Mouse (Mus musculus) effector memory CD4-positive, alpha-beta T cell, adult 5 months (primary cell): ENCODE results near the gene Ipo4. TPM values are rescaled to one million over a fixed set of nuclear protein-coding genes. Genes with fewer than 3 reads are reported as not detected.

Experiments used
- polyA plus RNA-seq: library from polyadenylated mRNA; unstranded; fragments of 100-300 nt; shearing (Covaris generic); gene quantifications from one replicate; pipeline ENCODE4 v1.2.1, GENCODE M21; 2017

Gene Ipo4
- polyA plus RNA-seq = 64.4 TPM

DNA sequence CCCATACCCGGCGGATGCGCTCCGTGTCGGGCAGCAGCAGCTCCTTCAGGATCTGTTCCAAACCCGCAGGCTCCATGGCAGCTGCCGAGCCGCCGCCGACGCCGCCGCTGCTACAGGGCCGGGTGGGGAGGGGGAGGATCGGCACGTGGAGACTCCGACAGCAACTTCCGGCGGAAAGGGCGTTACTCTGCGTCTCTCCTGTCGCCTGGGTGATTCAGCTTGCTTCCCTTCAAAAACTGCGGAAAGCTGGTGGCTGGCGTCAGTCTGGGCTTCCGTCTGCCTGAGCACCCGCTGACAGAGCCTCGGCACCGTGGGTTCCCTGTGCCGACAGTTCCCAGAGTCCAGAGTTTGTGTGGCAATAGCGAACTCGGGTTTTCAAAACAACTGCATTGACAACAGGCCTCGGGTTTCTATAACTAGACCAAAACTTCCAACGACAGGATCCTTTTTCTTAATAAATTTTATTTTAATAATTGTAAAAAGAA, at the start of gene Ipo4:
Ipo4 (minus strand) TSS at position 435 of the 485 bp plus-strand sequence.

DNA sequence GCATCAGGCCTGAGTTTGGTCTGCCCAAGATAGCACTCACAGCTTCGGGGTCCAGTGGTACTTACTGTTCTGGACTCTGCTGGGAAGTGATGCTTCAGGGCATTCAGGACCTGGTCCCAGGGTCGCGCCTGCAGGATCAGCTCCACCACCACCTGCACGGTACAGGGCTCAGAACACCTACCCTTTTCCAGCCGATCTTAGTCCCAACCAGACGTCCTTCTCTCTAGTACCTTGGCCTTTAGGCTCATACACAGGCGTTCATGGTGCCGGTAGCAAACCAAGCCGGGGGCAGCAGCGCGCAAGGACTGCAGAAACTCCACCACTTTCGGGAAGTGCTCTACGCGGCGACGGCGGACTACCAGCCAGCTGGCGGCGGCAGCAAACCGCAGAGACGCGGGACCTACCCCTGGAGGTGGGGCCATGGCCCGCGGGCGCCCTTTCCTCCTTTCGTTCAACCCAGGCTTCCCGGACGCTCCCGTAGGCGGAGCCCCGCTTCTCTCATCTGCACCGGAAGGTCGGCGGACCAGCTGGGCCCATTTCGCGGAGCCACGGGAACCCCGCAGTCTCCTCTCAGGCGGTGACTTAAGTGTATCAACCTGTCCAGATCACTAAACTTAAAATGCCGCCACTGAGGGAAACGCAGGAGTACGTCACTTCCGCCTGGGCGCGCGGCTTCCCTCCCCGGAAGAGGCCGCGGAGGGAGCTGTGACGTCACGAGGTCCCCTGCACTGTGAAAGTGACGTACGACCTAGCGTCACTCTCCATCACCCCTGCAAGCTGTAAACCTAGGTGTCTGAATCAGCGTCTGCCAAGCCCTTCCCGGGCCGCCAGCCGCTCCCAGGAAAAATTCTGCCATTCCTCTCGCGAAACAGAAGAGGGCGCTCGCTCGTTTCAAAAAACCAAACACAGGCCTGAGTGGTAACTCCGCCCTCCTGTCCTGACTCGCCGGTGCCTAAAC, 45.7 kb upstream of the Ipo4 start, which contains the start of gene Tinf2:
Tinf2 (minus strand) TSS at position 661 of the 958 bp plus-strand sequence.

DNA sequence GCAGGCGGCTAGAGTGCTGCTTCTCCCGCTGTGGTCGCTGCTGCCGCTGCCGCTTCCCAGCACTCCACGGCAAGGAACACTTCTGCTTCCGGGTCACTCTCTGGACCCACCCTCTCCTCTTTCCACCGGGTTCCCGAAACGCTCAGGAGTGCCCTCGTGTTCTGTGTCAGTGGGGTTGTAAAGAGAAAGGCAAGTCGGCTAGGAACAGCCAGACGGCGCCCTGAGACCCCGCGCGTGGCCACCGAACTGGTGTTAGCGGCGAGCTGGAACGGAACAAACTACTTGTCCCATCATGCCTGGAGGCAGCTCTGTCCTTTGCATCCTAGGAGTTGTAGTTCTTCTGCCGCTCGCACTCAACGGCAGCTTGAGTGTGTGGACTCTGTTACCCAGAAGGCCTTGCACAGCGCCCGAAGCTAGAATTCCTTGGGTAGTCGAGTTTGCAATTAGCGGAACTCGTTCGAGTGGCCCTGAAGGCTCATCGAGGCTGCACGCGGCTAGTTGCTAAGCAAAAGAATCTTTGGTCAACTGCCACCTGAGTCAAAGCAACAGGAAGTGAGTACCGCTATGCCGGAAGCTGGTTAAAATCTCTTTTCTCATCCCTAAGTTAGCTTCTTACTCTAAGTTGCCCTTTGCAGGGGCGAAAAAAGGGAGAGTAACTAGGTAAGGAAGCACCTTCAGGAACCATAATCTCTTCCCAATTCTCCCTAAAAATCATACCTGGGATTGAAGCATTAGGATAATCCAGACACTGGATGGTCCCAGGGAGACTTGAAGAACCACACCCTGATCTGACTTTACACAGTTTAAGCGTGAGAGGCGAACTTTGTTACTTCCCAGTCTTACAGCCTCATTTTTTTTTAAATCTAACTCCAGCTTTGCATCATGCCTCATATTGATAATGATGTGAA, 36.3 kb upstream of the Ipo4 start, which contains the start of the genes Gmpr2 and Nedd8:
Gmpr2 (plus strand) TSS at position 109 of the 908 bp plus-strand sequence.
Nedd8 (minus strand) TSS at position 292 of the 908 bp plus-strand sequence.

DNA sequence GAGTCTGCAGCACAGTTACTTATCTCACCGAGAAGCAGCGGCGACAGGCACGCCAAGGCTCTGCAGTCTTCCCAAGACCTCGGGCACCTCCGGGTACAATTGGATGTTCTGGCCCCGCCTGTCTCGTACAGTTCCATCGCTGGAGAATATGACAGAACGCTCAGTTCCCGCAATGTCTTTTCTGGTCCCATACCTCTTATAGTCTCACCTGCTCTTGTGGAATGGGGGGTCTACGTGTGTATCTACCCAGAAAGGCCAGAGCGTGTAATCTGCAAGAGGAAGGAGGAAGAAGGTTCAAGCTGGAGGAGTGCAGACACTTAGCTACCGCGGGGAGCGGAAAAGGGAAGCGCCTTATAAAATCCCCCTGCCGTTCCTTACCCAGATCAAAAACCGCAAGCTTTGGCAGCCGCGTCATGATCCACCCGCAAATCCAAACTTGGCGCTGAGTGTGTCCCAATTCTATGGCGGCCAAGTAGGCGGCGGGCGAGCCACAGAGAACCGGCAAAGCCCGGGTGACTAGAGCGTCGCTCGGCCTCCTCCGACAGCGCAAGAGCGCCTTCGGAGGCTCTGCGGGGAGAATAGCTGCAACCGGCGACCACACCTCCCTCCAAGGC, 24.3 kb upstream of the Ipo4 start, which contains the start of gene Mdp1:
Mdp1 (minus strand) TSS at position 549 of the 614 bp plus-strand sequence.

DNA sequence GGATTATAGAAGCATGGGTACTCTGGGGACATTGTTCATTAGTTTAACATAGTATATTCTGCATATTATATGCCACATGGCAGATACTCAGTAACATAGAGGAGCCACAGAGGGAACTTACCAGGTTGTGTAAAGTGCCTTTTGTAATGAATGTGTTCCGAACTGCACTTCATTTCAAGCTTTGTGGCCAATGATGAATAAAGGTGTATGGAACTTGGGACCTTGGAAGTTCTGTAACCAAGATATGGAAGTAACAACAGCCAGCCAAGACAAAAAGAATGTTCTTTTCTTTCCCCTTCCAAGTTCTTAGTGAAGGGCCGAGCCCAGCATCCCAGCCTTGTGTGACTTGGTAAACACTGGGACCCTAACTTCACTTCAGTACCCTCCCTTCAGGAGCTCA, 14.1 kb upstream of the Ipo4 start, which contains the start of gene Tssk4:
Tssk4 (plus strand) TSS at position 301 of the 400 bp plus-strand sequence.

DNA sequence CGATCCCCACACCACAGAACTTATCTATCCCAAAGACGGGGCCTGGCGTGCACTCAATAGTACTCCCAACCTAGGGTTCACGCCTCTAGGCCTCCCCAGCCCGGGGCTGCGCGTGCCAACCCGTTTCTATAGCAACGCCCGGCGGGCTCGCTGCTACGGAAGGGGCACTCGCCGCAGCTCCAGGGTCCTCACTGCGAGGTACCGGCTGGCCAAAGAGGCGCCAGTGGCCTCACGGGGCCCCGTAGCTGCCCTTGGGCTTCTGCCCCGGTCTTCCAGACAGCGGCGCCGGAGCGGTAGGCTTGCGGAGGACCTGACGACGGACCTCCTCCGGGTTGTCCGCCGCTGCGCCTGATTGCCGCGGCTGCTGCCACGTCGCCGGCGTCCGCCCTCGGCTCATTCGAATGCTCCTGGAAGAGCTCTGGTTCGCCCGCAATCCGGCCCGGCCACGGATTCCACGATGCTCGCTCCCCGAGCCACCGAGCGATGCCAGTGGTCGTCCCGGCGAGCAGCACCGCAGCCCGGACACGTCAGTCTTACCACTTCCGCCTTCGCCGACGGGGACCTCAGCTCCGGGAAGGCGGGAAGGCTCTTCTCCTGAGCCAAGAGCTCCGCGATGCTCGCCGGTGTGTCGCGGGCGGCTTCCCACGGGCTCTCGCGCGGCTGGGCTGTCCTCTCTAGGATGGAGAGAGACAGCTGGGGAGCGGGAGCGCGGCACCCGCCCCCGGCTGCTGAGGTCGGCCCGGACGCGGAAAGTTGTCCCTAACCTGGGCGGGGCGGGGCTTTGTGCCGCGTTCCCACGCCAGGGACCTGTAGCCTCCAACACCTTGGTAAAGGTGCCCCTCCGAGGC, 7.5 kb upstream of the Ipo4 start, which contains the start of gene Tm9sf1:
Tm9sf1 (minus strand) TSS at position 747 of the 848 bp plus-strand sequence.

DNA sequence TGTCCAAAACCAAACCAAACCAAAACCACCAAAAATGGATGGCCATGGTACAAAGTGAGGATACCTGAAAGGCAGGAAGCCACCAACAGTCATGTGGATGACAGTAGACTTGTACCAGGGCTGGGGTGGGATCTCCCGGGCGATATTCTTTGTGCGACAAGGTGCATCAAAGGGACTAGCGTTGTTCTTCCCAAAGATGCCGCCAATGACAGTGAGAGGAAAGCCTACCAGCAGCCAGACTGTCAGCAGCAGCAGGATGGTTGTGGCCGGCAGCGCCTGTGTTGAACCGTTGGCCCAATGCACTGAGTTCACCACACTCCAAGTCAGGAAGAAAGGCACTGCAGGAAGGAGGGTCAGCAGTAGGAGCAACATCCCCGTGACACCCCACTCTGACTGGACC, 2.0 kb upstream of the Ipo4 start, which contains the start of gene Gm49378:
Gm49378 (minus strand) TSS at position 101 of the 400 bp plus-strand sequence.

DNA sequence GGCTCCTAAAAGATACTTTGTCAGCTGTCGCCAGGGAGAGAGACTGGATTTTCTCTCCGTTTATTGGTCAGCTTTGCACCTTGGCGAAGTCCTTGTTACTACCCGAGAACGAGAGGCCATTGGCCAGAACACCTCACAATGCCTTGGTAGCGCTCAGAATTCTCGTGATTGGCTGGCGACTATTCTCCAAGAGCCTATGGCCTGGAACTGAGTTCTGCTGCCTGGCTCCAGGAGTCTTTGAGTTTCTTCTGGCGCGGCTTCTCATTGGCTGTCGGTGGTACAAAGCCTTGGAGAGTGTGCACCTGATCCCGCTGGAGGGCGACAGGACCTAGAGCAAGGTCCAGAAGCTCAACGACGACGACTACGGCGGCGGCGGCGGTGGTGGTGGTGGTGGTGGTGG, 17.9 kb downstream of the Ipo4 start, which contains the start of gene Rec8:
Rec8 (plus strand) TSS at position 216 of the 400 bp plus-strand sequence.

DNA sequence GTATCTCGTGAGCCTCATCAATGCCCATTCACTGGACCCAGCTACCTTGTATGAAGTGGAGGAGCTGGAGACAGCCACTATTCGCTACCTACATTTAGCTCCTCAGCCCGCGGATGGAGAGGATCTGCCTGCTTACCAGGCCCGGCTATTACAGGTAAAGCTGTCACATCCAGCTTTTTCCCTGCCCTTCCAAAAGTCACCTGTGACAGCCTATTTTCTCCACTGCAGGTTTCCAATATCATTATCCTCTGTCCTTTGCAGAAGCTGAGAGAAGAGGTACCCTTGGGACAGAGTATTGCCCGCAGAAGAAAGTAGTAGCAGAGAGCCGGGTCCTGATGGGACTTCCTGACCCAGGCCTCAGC, 32.5 kb downstream of the Ipo4 start, which contains the start of gene Irf9:
Irf9 (plus strand) TSS at position 301 of the 362 bp plus-strand sequence.

DNA sequence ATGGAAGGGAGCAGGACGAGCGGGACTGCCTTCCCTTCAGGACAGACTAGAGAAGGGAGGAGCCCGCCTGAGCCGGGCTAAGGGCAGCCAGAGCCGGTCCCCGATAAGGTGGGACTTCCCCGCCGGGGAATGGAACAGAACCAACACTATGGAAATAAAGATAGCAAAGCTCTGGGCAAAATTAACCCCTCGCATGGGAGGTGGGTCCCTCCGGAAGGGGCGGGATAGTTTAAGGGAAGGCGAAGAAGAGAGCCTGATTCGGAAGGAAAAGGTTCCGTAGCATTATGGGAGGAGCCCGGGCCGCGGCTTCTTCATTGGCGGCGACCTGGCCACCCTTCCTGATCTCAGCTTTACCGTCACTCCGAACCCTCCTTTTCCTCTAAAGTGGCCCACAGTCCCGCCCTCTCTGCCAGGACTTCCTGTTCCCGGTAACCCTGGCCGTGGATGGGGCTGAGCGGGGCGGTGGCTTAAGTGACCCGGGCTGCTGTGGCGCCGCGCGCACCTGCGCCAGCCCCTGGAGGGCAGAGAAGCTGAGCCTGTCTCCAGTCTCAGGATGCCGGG, 44.3 kb downstream of the Ipo4 start, which contains the start of gene Rnf31:
Rnf31 (plus strand) TSS at position 378 of the 561 bp plus-strand sequence.

DNA sequence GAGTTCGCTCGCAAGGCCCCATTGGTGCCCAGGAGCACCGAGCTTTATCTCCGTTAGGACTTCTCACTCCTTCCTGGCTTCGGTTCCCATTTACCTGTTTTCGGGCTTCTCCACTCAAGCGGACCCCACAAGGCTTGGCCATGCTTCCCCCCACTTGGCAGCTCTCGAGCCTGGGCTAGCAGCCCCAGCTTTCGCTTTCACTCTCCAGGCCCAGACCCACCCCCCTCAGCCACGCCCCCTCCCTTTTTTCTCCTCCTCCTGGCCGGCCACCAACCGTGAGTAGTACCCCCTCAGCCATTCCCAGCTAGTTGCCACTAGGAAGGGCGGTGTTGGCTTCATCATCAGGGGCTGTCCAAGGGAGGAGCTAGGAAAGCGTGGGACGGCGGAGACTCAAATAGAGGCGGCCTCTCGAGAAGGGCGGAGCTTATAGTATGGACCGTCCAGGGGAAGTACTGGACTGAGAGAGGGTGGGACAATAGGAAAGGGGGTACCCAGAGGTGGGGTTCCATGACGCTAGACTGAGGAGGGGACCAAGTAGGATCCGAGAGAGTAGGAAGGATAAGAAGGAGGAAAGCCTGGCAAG, 44.9 kb downstream of the Ipo4 start, which contains the start of gene Psme2:
Psme2 (minus strand) TSS at position 366 of the 583 bp plus-strand sequence.

DNA sequence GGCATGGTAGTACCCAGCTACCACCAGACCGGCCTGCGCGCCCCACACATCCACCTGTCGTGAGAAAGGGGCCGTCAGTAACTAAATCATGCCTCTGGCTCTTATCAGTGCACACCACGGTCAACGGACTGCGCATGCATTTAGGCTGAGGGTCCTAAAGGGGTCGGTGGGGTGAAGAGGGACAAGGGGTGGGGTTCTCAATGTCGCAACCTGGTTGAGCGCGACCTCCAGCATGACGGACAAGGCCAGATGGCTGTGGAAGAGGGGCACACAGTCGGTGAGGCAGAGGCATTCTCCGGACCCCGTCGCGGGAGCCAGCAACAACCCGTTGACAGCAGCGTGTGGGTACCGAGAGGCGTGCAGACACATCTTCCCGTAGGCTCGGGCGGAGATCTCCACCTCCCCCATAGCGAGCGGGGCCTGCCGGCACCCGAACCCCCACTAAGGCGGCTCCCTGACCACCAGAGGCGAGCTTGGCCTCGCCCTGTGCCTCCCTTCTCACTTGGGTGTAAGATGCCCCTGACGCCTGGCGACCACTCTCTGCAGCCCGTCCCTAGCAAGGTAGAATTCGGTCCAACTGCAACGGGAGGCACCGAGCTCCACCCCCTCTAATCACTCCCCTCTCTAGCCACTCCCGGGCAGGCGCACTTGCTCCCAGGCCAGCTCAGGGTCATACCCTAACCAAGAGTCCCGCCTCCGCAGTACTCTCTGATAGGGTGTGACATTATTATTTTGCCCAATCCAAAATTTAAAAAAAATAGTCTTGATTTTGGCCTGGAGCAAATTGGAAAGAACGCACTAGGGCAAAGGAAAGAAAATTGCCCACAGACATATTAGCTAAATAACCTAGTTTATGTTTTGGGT, 50.8 kb downstream of the Ipo4 start, which contains the start of gene Emc9:
Emc9 (minus strand) TSS at position 601 of the 864 bp plus-strand sequence.

DNA sequence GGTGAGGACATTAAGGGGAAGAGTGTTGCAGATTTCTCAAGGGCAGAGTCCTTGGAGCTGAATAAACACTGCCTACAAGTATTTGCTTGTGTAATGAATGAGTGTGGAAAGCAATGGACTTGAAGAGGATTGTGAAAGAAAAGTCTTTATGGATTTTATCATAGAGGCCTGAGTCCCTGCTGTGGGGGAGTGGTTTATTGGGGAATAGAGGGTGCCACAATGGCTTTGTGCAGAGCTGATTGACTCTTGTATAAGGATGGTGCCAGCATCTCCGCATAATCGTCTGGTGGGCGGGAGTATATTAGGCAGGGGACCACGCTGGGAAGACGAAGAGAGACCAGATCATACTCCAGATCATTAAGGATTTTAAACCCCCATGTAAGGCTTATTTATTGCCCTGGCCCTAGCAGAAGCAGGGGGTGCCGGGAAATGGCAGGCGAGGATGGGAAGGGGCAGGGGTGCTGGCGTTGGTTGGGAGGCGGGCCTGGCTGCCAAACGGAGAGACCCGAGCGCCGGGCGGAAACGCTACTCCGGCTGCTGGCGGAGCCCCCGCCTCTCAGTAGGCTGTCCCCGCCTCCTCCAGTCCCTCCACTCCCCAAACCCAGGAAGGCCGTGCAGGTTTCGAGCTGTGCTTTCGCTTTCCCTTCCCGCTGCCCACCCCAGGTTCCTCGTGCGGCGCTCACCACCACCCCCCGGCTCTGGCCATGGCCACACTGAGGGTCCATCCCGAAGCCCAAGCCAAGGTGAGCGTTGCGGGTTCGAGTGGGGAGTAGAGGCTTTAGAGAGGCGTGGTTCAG, 57.7 kb downstream of the Ipo4 start, which contains the start of gene Psme1:
Psme1 (plus strand) TSS at position 253 of the 797 bp plus-strand sequence.

